Mouse (Mus musculus) CH12.LX (cell line): Measurements from ENCODE around the gene Fam129c. TPM values are rescaled to one million over a fixed set of nuclear protein-coding genes. Genes with fewer than 3 reads are reported as not detected.

Experiments
- DNase-seq: peaks from one replicate; pipeline ENCODE4 v3.0.0-alpha.2; 2013; ENCODE audit errors: extremely low read depth
- H3K27ac ChIP-seq: 2 replicates; pipeline ENCODE4 v1.5.1; 2012; ENCODE audit warnings: low read depth, mild to moderate bottlenecking, control low read depth, moderate library complexity; ENCODE audit not compliant: insufficient read depth
- H3K27me3 ChIP-seq: replicated peaks from 2 replicates; pipeline ENCODE3; 2012; ENCODE audit warnings: inconsistent platforms
- H3K36me3 ChIP-seq, 2 experiments: replicated peaks in 1 of 2; 2 replicates each; pipeline versions ENCODE3 to v1.6.1; 2012; ENCODE audit warnings: inconsistent platforms in 1 of 2, low read length in 1 of 2, mild to moderate bottlenecking in 1 of 2, mixed read lengths in 1 of 2, moderate library complexity in 1 of 2; ENCODE audit not compliant: control insufficient read depth in 1 of 2, insufficient read depth in 1 of 2
- H3K4me1 ChIP-seq, 2 experiments: 2 replicates each; pipeline ENCODE4 v1.6.1; 2012; ENCODE audit warnings: inconsistent platforms in 1 of 2, moderate library complexity in 1 of 2; ENCODE audit not compliant: insufficient read depth in 2 of 2, control insufficient read depth in 1 of 2
- H3K4me2 ChIP-seq: 2 replicates; pipeline ENCODE4 v1.6.1; 2012; ENCODE audit warnings: low read depth, mild to moderate bottlenecking, control low read depth; ENCODE audit not compliant: poor library complexity, insufficient read depth, severe bottlenecking
- H3K4me3 ChIP-seq, 3 experiments: fragments of 150-350 bp in 1 of 3; sonication (generic) in 1 of 3; replicated peaks in 1 of 3; 2 replicates each; pipeline versions ENCODE3 to v1.5.1; 2011 to 2012; ENCODE audit warnings: low read depth in 2 of 3, low read length in 2 of 3, mild to moderate bottlenecking in 2 of 3, moderate library complexity in 2 of 3, control low read depth in 1 of 3, improper control_type of control experiment in 1 of 3, inconsistent platforms in 1 of 3, mixed read lengths in 1 of 3; ENCODE audit not compliant: poor library complexity in 1 of 3
- H3K79me2 ChIP-seq: replicated peaks from 2 replicates; pipeline ENCODE4 v1.6.1; 2012; ENCODE audit warnings: mild to moderate bottlenecking, moderate library complexity; ENCODE audit not compliant: control insufficient read depth, poor library complexity, insufficient read depth, severe bottlenecking; ENCODE audit errors: extremely low read depth
- H3K9ac ChIP-seq: 2 replicates; pipeline ENCODE4 v1.6.1; 2012; ENCODE audit warnings: low read depth, mild to moderate bottlenecking, control low read depth, moderate library complexity; ENCODE audit not compliant: insufficient read depth
- H3K9me3 ChIP-seq: replicated peaks from 2 replicates; pipeline ENCODE3; 2012; ENCODE audit warnings: low read length, inconsistent platforms, mixed read lengths
- BHLHE40 ChIP-seq: IDR thresholded peaks from 2 replicates; pipeline ENCODE4 v1.6.1; 2011; ENCODE audit warnings: mild to moderate bottlenecking, low read depth, low read length, improper control_type of control experiment
- CHD1 ChIP-seq: IDR thresholded peaks from 2 replicates; pipeline ENCODE4 v1.6.1; 2012; ENCODE audit warnings: low read depth, low read length, improper control_type of control experiment, inconsistent platforms
- CHD2 ChIP-seq: IDR thresholded peaks from 2 replicates; pipeline ENCODE4 v1.6.1; 2011; ENCODE audit warnings: low read length, improper control_type of control experiment
- CTCF ChIP-seq, 2 experiments: IDR thresholded peaks in 1 of 2; conservative IDR thresholded peaks in 1 of 2; 2 replicates each; pipeline ENCODE4 v1.5.1; 2011 to 2012; ENCODE audit warnings: low read depth in 2 of 2, low read length in 2 of 2, improper control_type of control experiment in 1 of 2, inconsistent platforms in 1 of 2, mild to moderate bottlenecking in 1 of 2, moderate library complexity in 1 of 2
- ELF1 ChIP-seq: IDR thresholded peaks from 2 replicates; pipeline ENCODE4 v1.6.1; 2014; ENCODE audit warnings: low read depth, mild to moderate bottlenecking, inconsistent platforms, low read length, improper control_type of control experiment
- EP300 ChIP-seq: IDR thresholded peaks from 2 replicates; pipeline ENCODE4 v1.6.1; 2011; ENCODE audit warnings: low read length, improper control_type of control experiment
- ETS1 ChIP-seq: conservative IDR thresholded peaks from 2 replicates; pipeline ENCODE4 v1.6.1; 2012; ENCODE audit warnings: low read depth, mild to moderate bottlenecking, inconsistent platforms, low read length, improper control_type of control experiment, moderate library complexity
- GABPA ChIP-seq: IDR thresholded peaks from 2 replicates; pipeline ENCODE4 v1.6.1; 2012; ENCODE audit warnings: low read depth, low read length, improper control_type of control experiment, inconsistent platforms; ENCODE audit not compliant: insufficient replicate concordance
- HCFC1 ChIP-seq: IDR thresholded peaks from 2 replicates; pipeline ENCODE4 v1.6.1; 2012; ENCODE audit warnings: low read depth, mild to moderate bottlenecking, inconsistent platforms, low read length, improper control_type of control experiment
- IRF4 ChIP-seq: IDR thresholded peaks from 2 replicates; pipeline ENCODE4 v1.6.1; 2014; ENCODE audit warnings: low read depth, mild to moderate bottlenecking, inconsistent platforms, low read length, improper control_type of control experiment
- JUN ChIP-seq: IDR thresholded peaks from 2 replicates; pipeline ENCODE4 v1.6.1; 2011; ENCODE audit warnings: low read depth, mild to moderate bottlenecking, low read length, improper control_type of control experiment, moderate library complexity; ENCODE audit not compliant: insufficient read depth
- KAT2A ChIP-seq: IDR thresholded peaks from 2 replicates; pipeline ENCODE4 v1.6.1; 2012; ENCODE audit warnings: low read length, improper control_type of control experiment, inconsistent platforms; ENCODE audit not compliant: insufficient replicate concordance
- MAFK ChIP-seq: IDR thresholded peaks from 2 replicates; pipeline ENCODE4 v1.6.1; 2011; ENCODE audit warnings: low read length, improper control_type of control experiment; ENCODE audit not compliant: insufficient replicate concordance
- MAX ChIP-seq: IDR thresholded peaks from 2 replicates; pipeline ENCODE4 v1.6.1; 2011; ENCODE audit warnings: low read length, improper control_type of control experiment
- MEF2A ChIP-seq: IDR thresholded peaks from 2 replicates; pipeline ENCODE4 v1.6.1; 2014; ENCODE audit warnings: low read depth, mild to moderate bottlenecking, inconsistent platforms, low read length, improper control_type of control experiment, borderline replicate concordance
- MXI1 ChIP-seq: IDR thresholded peaks from 2 replicates; pipeline ENCODE4 v1.6.1; 2011; ENCODE audit warnings: mild to moderate bottlenecking, low read depth, low read length, improper control_type of control experiment
- MYC ChIP-seq: IDR thresholded peaks from 2 replicates; pipeline ENCODE4 v1.6.1; 2011; ENCODE audit warnings: low read depth, mild to moderate bottlenecking, improper control_type of control experiment, low read length
- NRF1 ChIP-seq: IDR thresholded peaks from 2 replicates; pipeline ENCODE4 v1.6.1; 2014; ENCODE audit warnings: low read depth, mild to moderate bottlenecking, inconsistent platforms, low read length, improper control_type of control experiment, moderate library complexity
- POLR2A ChIP-seq: IDR thresholded peaks from 2 replicates; pipeline ENCODE4 v1.6.1; 2011; ENCODE audit warnings: low read depth, mild to moderate bottlenecking, improper control_type of control experiment, low read length
- POLR2AphosphoS2 ChIP-seq: IDR thresholded peaks from 2 replicates; pipeline ENCODE4 v1.6.1; 2011; ENCODE audit warnings: low read depth, low read length, improper control_type of control experiment
- RCOR1 ChIP-seq: conservative IDR thresholded peaks from 2 replicates; pipeline ENCODE4 v1.6.1; 2012; ENCODE audit warnings: low read depth, mild to moderate bottlenecking, inconsistent platforms, low read length, improper control_type of control experiment
- SIN3A ChIP-seq: IDR thresholded peaks from 2 replicates; pipeline ENCODE4 v1.6.1; 2012; ENCODE audit warnings: low read length, improper control_type of control experiment, inconsistent platforms
- SMC3 ChIP-seq: IDR thresholded peaks from 2 replicates; pipeline ENCODE4 v1.6.1; 2011; ENCODE audit warnings: low read depth, low read length, improper control_type of control experiment
- UBTF ChIP-seq: IDR thresholded peaks from 2 replicates; pipeline ENCODE4 v1.6.1; 2012; ENCODE audit warnings: low read depth, mild to moderate bottlenecking, inconsistent platforms, low read length, improper control_type of control experiment, moderate library complexity
- USF1 ChIP-seq: IDR thresholded peaks from 2 replicates; pipeline ENCODE4 v1.6.1; 2014; ENCODE audit warnings: low read depth, mild to moderate bottlenecking, inconsistent platforms, low read length, improper control_type of control experiment
- USF2 ChIP-seq: conservative IDR thresholded peaks from 2 replicates; pipeline ENCODE4 v1.6.1; 2011; ENCODE audit warnings: low read depth, low read length, improper control_type of control experiment
- ZC3H11A ChIP-seq: IDR thresholded peaks from 2 replicates; pipeline ENCODE4 v1.6.1; 2012; ENCODE audit warnings: low read depth, mild to moderate bottlenecking, inconsistent platforms, low read length, improper control_type of control experiment
- ZNF384 ChIP-seq: IDR thresholded peaks from 2 replicates; pipeline ENCODE4 v1.6.1; 2012; ENCODE audit warnings: low read depth, low read length, improper control_type of control experiment, inconsistent platforms
- dilution Hi-C: fragments of 300-500 bp; cut with MboI; formaldehyde crosslinking; loops from 2 replicates; pipeline ENCODE4 v1.14.3; 2020; ENCODE audit warnings: low sequenced_read_pairs; ENCODE audit not compliant: extremely low pct_unique_long_range_greater_than_20kb, extremely low pct_ligation_motif_present
- in situ Hi-C: fragments of 300-500 bp; cut with MboI; formaldehyde crosslinking; loops from 3 replicates; pipeline ENCODE4 v1.14.3; 2019; ENCODE audit warnings: low sequenced_read_pairs, low pct_ligation_motif_present, low pct_unique_long_range_greater_than_20kb, mixed read lengths
- polyA plus RNA-seq: library from polyadenylated mRNA; unstranded; fragments of >175 nt; gene quantifications from 2 replicates; pipeline ENCODE4 v1.2.1, GENCODE M21; 2012; ENCODE audit warnings: low read depth; ENCODE audit not compliant: insufficient read length
- total RNA-seq, 2 experiments: library from RNA; depleted of rRNA; stranded (reverse); fragments of 300-350 nt in 1 of 2; fragments of >200 nt in 1 of 2; gene quantifications; 2 replicates each; pipeline ENCODE4 v1.2.3; 2012 to 2014

The Fam129c gene
- total and polyA plus RNA-seq, 3 experiments = 89.2 to 98.6 (median 95.2) TPM

DNA sequence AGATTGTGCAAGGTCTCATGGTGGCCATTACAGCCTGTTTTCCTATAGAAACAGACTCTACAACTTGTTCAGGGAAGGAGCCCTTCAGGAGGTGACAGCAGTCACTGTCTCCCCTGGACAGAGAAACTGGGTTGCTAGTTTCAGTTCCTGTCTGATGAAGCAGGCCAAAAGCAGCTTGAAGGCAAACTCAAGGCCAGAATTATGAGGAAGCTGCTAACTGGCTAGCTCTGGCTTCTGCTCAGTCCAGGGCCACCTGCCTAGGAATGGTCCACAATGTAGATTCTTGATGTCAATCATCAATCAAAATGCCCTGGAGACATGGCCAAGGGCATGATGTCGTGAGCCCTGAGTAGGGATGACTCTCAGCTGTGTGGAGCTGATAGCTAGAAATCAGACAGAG, 27.6 kb downstream of the Fam129c start (continued):
- TF ChIP-seq ETS1 (peak; percentile 19; the same call in 1 of the 2 replicates), RCOR1 (no peak), USF2 (no peak), MEF2A (peak; percentile 66), EP300 (peak; percentile 94), BHLHE40 (no peak)
- TF ChIP-seq, all 38 proteins: peak for 13

DNA sequence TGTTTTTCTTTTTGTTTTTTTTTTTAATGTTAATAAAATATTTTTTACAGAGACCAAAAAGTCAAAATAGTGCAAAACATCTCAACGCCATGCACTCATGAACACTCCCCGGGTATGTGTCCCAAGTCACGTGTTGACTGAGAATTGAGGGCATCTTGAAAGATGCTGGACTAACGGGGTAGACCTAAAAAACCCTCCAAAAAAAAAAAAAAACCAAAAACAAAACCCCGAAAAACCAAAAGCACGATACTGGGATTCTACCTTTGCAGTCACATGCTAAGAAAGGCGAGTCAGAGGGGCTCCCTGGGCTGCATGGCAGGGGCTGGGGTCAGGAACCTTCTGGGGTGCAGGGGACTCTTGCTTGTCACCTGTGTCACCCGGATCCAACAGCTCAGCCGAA, 29.3 kb downstream of the Fam129c start:
- Histone ChIP-seq H3K79me2 (no peaks in the 10 kb centered on the region), H3K27me3 (no peaks in the 10 kb centered on the region), H3K9ac (no peak overlapping the region), H3K4me1 (peaks cover 42 to 66% of the 10 kb centered on the region in 2 experiments), H3K36me3 (peaks cover 36 to 70% of the 10 kb centered on the region in 2 experiments), H3K9me3 (peaks cover 32% of the 10 kb centered on the region), H3K4me2 (peak overlapping the region; percentile 84), H3K4me3 (no peak overlapping the region), H3K27ac (peak overlapping the region; percentile 99)
- in situ Hi-C loops = no loop called here
- DNase-seq = no peak
- TF ChIP-seq MYC (no peak), ZC3H11A (no peak), USF1 (peak; percentile 48), UBTF (no peak), MAX (peak; percentile 68), ZNF384 (peak; percentile 87), BHLHE40 (peak; percentile 84), MXI1 (peak; percentile 14; the same call in 1 of the 2 replicates)
- dilution Hi-C loops = no loop called here

DNA sequence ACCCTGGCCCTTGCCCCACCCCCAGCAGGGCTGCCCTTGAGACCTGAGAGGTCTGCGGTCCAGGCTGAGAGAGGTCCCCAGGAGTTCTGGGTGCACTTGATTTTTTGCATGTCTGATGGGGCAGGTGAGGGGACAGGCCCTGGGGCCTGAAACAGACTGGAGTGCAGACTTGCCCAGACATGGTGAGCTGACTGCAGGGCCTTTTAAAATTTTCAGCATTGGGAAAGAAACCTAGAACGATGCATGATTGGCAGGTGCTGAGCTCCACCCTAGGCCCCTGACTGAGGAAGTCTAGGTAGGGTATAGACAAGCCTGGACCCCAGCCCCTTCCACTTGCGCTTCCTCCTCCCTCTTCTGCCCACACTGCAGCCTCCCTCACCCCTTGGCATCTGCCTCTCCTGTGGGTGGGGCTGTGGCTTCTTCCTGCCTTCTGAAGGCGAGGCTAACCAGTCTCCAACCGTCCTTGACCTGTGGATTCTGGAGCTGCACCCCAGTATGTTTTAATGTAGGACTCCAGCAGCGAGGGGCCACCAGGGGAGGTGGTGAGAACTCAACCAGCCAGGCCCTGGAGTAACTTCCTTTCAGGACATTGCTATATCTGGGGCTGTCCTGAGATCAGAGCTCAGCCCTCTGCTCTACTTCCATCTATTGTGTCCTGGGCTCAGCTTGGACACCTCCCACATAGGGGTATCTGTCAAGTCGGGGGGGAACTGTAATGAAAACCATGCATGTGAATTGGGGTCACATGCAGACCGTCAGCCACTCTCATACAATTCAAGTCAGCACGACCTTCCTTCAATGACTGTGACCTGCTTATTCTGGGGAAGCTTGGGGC, 30.0 kb downstream of the Fam129c start:
- peak overlapping the region; percentile 60 for H3K9ac ChIP-seq
- no peaks in the 10 kb centered on the region for H3K27me3 ChIP-seq
- peak; percentile 81 for DNase-seq
- dilution Hi-C loops = no loop called here
- H3K27ac ChIP-seq = peak overlapping the region; percentile 99
- H3K4me1 ChIP-seq = peaks cover 44 to 74% of the 10 kb centered on the region in 2 experiments
- in situ Hi-C loops = no loop called here
- H3K36me3 ChIP-seq = peaks cover 29 to 63% of the 10 kb centered on the region in 2 experiments
- H3K79me2 ChIP-seq = no peaks in the 10 kb centered on the region
- peak overlapping the region in 2 of 3 experiments; percentile 17 to 31 for H3K4me3 ChIP-seq
- H3K4me2 ChIP-seq = peak overlapping the region; percentile 84
- peaks cover 25% of the 10 kb centered on the region for H3K9me3 ChIP-seq
- TF ChIP-seq BHLHE40 (peak; percentile 4; the same call in 1 of the 2 replicates), POLR2A (peak; percentile 61), SMC3 (0 out of 2 replicates have a peak, but pooled peaks have one; percentile 1), CHD1 (peak; percentile 85), HCFC1 (no peak), GABPA (no peak), IRF4 (peak; percentile 55), KAT2A (no peak), MEF2A (peak; percentile 63), ELF1 (peak; percentile 73), ZNF384 (no peak), MAFK (no peak), ETS1 (peak; percentile 79; the same call in 1 of the 2 replicates), CTCF (conservative IDR thresholded peaks at IDR 0.05 in 1 of 2, IDR thresholded peaks at IDR 0.05 in 1 of 2; ENCODE audit: low read depth in 2 of 2, low read length in 2 of 2) (no peak), POLR2AphosphoS2 (peak; percentile 41; the same call in 1 of the 2 replicates), CHD2 (peak; percentile 62), MAX (0 out of 2 replicates have a peak, but pooled peaks have one; percentile 16), NRF1 (no peak), JUN (no peak), SIN3A (peak; percentile 47; the same call in 1 of the 2 replicates), RCOR1 (no peak), USF2 (no peak), UBTF (peak; percentile 75; the same call in 1 of the 2 replicates)
